Mouse (Mus musculus): ENCODE data around the gene Snf8. TPM values are rescaled to one million over a fixed set of nuclear protein-coding genes. Genes with fewer than 3 reads are reported as not detected.

Snf8 gene
- polyA plus RNA-seq, 1 experiment from 2014 or later: 45.3 TPM

GRCm38 (mm10) chr11:96035133-96035532, 448 bp downstream of the Snf8 start:
- DNase-seq: no peak
- Histone ChIP-seq H3K36me3 (ENCODE audit: control insufficient read depth, insufficient read depth, low read length) (peaks cover 10% of the 10 kb centered on the region), H3K9ac (replicated peaks; ENCODE audit: low read length) (peak overlapping the region; percentile 59), H3K4me1 (ENCODE audit: control insufficient read depth, insufficient read depth, low read length) (peaks cover 12% of the 10 kb centered on the region), H3K27ac (replicated peaks; ENCODE audit: low read depth, low read length) (peak overlapping the region; percentile 68; the same call in 1 of the 2 replicates), H3K27me3 (ENCODE audit: control insufficient read depth, insufficient read depth, low read length) (no peaks in the 10 kb centered on the region), H3K9me3 (ENCODE audit: control insufficient read depth, low read length) (no peaks in the 10 kb centered on the region), H3K4me3 (replicated peaks; ENCODE audit: low read depth, low read length) (peak overlapping the region; percentile 59), H3K4me2 (ENCODE audit: low read length) (peak overlapping the region; percentile 95)
- no peak for ATAC-seq (ENCODE audit: low FRiP score, low TSS enrichment)
- WGBS: 12% methylated on average over 6 of the region's 6 CpGs

DNA sequence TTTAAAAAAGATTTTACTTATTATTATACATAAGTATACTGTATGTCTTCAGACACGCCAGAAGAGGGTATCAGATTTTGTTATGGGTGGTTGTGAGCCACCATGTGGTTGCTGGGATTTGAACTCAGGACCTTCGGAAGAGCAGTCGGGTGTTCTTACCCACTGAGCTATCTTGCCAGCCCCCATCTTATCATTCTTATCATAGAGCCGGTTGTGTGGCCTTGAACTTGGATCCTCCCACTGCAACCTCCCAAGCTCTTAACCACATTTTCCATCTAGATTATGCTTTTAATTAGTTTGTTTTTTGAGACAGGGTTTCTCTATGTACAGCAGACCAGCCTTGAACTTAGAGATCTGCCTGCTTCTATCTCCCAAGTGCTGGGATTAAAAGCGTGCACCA, 2.8 kb downstream of the Snf8 start:
- no peak for ATAC-seq (ENCODE audit: low FRiP score, low TSS enrichment)
- H3K27me3 ChIP-seq (ENCODE audit: control insufficient read depth, insufficient read depth, low read length): no peaks in the 10 kb centered on the region
- 96% methylated on average over 5 of the region's 5 CpGs for WGBS
- H3K4me1 ChIP-seq (ENCODE audit: control insufficient read depth, insufficient read depth, low read length): peaks cover 12% of the 10 kb centered on the region
- no peak for DNase-seq
- no peak overlapping the region for H3K9ac ChIP-seq (replicated peaks; ENCODE audit: low read length)
- no peaks in the 10 kb centered on the region for H3K9me3 ChIP-seq (ENCODE audit: control insufficient read depth, low read length)
- no peak overlapping the region for H3K27ac ChIP-seq (replicated peaks; ENCODE audit: low read depth, low read length)
- peaks cover 28% of the 10 kb centered on the region for H3K36me3 ChIP-seq (ENCODE audit: control insufficient read depth, insufficient read depth, low read length)
- H3K4me3 ChIP-seq (replicated peaks; ENCODE audit: low read depth, low read length): no peak overlapping the region
- no peak overlapping the region for H3K4me2 ChIP-seq (ENCODE audit: low read length)

DNA sequence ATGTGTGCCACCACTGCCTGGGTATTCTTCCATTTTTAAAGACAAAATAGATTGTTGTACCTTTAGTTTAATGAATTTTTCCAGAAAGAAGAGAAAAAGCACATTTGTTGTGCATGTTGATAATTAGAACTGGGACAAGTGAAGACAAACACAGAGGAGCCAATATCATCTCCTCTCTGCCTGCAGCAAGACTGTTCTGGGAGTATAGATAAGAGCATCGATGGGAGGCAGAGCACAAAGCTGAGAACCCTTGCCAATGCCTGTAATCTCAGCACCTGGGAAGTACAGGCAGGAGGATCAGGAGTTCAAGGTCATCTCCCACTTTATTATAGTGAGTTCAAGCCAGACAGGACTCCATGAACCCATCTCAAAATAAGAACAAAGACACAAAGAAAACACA, 3.9 kb downstream of the Snf8 start:
- peaks cover 38% of the 10 kb centered on the region for H3K36me3 ChIP-seq (ENCODE audit: control insufficient read depth, insufficient read depth, low read length)
- no peak for ATAC-seq (ENCODE audit: low FRiP score, low TSS enrichment)
- WGBS: 89% methylated on average over 1 of the region's 1 CpGs
- H3K9ac ChIP-seq (replicated peaks; ENCODE audit: low read length): no peak overlapping the region
- H3K4me2 ChIP-seq (ENCODE audit: low read length): no peak overlapping the region
- no peak overlapping the region for H3K4me3 ChIP-seq (replicated peaks; ENCODE audit: low read depth, low read length)
- no peaks in the 10 kb centered on the region for H3K9me3 ChIP-seq (ENCODE audit: control insufficient read depth, low read length)
- H3K27me3 ChIP-seq (ENCODE audit: control insufficient read depth, insufficient read depth, low read length): no peaks in the 10 kb centered on the region
- peaks cover 12% of the 10 kb centered on the region for H3K4me1 ChIP-seq (ENCODE audit: control insufficient read depth, insufficient read depth, low read length)
- H3K27ac ChIP-seq (replicated peaks; ENCODE audit: low read depth, low read length): no peak overlapping the region
- DNase-seq: no peak

DNA sequence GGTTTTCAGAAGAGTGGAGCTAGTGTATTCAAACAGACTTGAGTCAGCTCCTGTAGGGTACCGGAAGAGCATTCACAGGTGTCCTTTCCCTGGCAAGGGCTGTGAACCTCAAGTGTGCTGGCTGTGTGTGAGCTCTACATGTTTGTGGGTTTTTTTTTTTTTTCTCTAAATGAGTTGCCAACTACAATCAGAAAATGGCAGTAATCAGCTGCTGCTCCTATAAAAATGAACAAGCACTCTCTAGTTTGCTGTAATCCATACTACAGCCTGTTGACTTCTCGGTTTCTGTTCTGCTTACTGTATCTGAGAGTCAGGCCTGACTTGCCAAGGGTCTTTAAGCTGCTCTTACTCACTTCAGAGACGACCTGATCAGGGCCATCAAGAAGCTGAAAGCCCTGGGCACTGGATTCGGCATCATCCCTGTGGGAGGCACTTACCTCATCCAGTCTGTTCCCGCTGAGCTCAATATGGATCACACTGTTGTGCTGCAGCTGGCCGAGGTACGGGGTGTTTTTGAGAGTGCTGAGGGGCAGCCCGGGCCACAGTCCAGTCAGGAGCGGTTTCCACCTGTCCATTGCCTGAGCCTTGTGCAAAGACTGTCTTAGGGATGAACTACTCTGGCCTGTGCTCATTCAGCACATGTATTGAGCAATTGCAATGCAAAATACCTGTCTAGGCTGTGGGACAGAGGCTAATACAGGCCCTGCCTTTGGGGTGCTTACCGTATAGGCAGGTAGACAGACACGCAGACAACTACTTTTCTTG, 10.3 kb downstream of the Snf8 start:
- DNase-seq (no peak), ATAC-seq (ENCODE audit: low FRiP score, low TSS enrichment) (no peak)
- H3K4me1 ChIP-seq (ENCODE audit: control insufficient read depth, insufficient read depth, low read length): no peaks in the 10 kb centered on the region
- no peak overlapping the region for H3K9ac ChIP-seq (replicated peaks; ENCODE audit: low read length)
- H3K36me3 ChIP-seq (ENCODE audit: control insufficient read depth, insufficient read depth, low read length): peaks cover 80% of the 10 kb centered on the region
- H3K4me2 ChIP-seq (ENCODE audit: low read length): no peak overlapping the region
- H3K27me3 ChIP-seq (ENCODE audit: control insufficient read depth, insufficient read depth, low read length): no peaks in the 10 kb centered on the region
- no peaks in the 10 kb centered on the region for H3K9me3 ChIP-seq (ENCODE audit: control insufficient read depth, low read length)
- no peak overlapping the region for H3K27ac ChIP-seq (replicated peaks; ENCODE audit: low read depth, low read length)
- 92% methylated on average over 11 of the region's 11 CpGs for WGBS
- H3K4me3 ChIP-seq (replicated peaks; ENCODE audit: low read depth, low read length): no peak overlapping the region

- 90% methylated on average over 8 of the region's 8 CpGs for WGBS
- no peaks in the 10 kb centered on the region for H3K4me1 ChIP-seq (ENCODE audit: control insufficient read depth, insufficient read depth, low read length)
- no peak overlapping the region for H3K9ac ChIP-seq (replicated peaks; ENCODE audit: low read length)
- H3K27me3 ChIP-seq (ENCODE audit: control insufficient read depth, insufficient read depth, low read length): no peaks in the 10 kb centered on the region
- ATAC-seq (ENCODE audit: low FRiP score, low TSS enrichment) (no peak), DNase-seq (no peak)
- peaks cover 83% of the 10 kb centered on the region for H3K36me3 ChIP-seq (ENCODE audit: control insufficient read depth, insufficient read depth, low read length)
- H3K27ac ChIP-seq (replicated peaks; ENCODE audit: low read depth, low read length): no peak overlapping the region
- no peaks in the 10 kb centered on the region for H3K9me3 ChIP-seq (ENCODE audit: control insufficient read depth, low read length)
- H3K4me2 ChIP-seq (ENCODE audit: low read length): no peak overlapping the region
- H3K4me3 ChIP-seq (replicated peaks; ENCODE audit: low read depth, low read length): no peak overlapping the region
Measured at GRCm38 (mm10) chr11:96046028-96046427, 11.3 kb downstream of the Snf8 start.

- H3K36me3 ChIP-seq (ENCODE audit: control insufficient read depth, insufficient read depth, low read length): peaks cover 86% of the 10 kb centered on the region
- no peak overlapping the region for H3K9ac ChIP-seq (replicated peaks; ENCODE audit: low read length)
- no peaks in the 10 kb centered on the region for H3K4me1 ChIP-seq (ENCODE audit: control insufficient read depth, insufficient read depth, low read length)
- DNase-seq (no peak), ATAC-seq (ENCODE audit: low FRiP score, low TSS enrichment) (no peak)
- H3K27ac ChIP-seq (replicated peaks; ENCODE audit: low read depth, low read length): no peak overlapping the region
- H3K4me2 ChIP-seq (ENCODE audit: low read length): no peak overlapping the region
- H3K4me3 ChIP-seq (replicated peaks; ENCODE audit: low read depth, low read length): no peak overlapping the region
- WGBS: 90% methylated on average over 2 of the region's 2 CpGs
- no peaks in the 10 kb centered on the region for H3K9me3 ChIP-seq (ENCODE audit: control insufficient read depth, low read length)
- no peaks in the 10 kb centered on the region for H3K27me3 ChIP-seq (ENCODE audit: control insufficient read depth, insufficient read depth, low read length)
Measured at GRCm38 (mm10) chr11:96046793-96047192, 12.1 kb downstream of the Snf8 start.

DNA sequence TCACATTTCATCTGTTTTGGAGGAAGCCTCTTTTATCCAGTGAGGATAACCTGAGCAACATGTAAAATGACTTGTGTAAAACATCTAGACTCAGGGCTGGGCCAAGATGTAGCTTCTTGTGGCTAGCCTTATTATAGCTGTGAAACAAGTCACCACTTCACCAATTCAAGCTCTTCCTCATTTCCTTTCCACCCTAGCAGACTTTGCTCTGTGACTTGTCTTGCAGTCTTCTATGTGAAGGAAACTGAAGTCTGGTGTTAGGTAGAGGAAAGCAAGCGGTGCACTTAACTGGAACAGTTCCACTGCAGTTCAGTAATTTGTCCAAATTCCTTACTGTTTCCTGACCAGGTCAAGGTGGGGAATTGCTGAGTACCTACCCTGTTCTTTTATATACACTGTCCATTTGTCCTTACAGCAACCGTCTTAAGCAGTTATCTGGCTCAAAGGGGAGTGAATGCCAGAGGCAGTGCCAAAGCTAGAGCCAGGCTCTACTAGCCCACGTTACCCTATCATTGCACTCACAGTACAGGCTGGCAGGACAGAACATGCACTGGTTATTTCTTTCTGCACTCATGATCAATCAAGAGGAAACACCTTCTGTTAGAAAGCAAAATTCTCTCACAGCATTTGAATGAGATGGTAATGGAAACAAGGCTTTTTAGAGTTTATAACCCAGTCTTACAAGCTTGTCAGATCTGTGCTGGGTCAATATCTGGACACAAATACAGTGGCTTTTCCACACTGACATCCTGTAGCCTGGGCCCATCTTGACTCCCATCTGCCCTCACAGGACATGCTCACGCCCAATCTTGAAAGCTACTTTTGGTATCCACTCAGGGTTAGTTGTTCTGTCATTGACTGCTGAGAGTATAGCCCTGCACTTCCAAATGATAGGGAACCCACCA, 13.0 kb downstream of the Snf8 start:
- 91% methylated on average over 4 of the region's 4 CpGs for WGBS

GRCm38 (mm10) chr11:96049939-96050338, 15.3 kb downstream of the Snf8 start:
- no peaks in the 10 kb centered on the region for H3K9me3 ChIP-seq (ENCODE audit: control insufficient read depth, low read length)
- no peaks in the 10 kb centered on the region for H3K4me1 ChIP-seq (ENCODE audit: control insufficient read depth, insufficient read depth, low read length)
- H3K4me3 ChIP-seq (replicated peaks; ENCODE audit: low read depth, low read length): no peak overlapping the region
- H3K4me2 ChIP-seq (ENCODE audit: low read length): no peak overlapping the region
- H3K9ac ChIP-seq (replicated peaks; ENCODE audit: low read length): no peak overlapping the region
- WGBS: 87% methylated on average over 4 of the region's 4 CpGs
- no peaks in the 10 kb centered on the region for H3K27me3 ChIP-seq (ENCODE audit: control insufficient read depth, insufficient read depth, low read length)
- no peak overlapping the region for H3K27ac ChIP-seq (replicated peaks; ENCODE audit: low read depth, low read length)
- ATAC-seq (ENCODE audit: low FRiP score, low TSS enrichment) (no peak), DNase-seq (no peak)
- peaks cover 89% of the 10 kb centered on the region for H3K36me3 ChIP-seq (ENCODE audit: control insufficient read depth, insufficient read depth, low read length)

More for the DNA sequence above, 13.0 kb downstream of the Snf8 start:
- no peak overlapping the region for H3K4me3 ChIP-seq (replicated peaks; ENCODE audit: low read depth, low read length)
- no peaks in the 10 kb centered on the region for H3K9me3 ChIP-seq (ENCODE audit: control insufficient read depth, low read length)
- DNase-seq (no peak), ATAC-seq (ENCODE audit: low FRiP score, low TSS enrichment) (no peak)
- H3K27ac ChIP-seq (replicated peaks; ENCODE audit: low read depth, low read length): no peak overlapping the region
- no peaks in the 10 kb centered on the region for H3K27me3 ChIP-seq (ENCODE audit: control insufficient read depth, insufficient read depth, low read length)
- no peaks in the 10 kb centered on the region for H3K4me1 ChIP-seq (ENCODE audit: control insufficient read depth, insufficient read depth, low read length)
- H3K9ac ChIP-seq (replicated peaks; ENCODE audit: low read length): no peak overlapping the region
- H3K4me2 ChIP-seq (ENCODE audit: low read length): no peak overlapping the region
- H3K36me3 ChIP-seq (ENCODE audit: control insufficient read depth, insufficient read depth, low read length): peaks cover 85% of the 10 kb centered on the region
